Comparison of ENCODE assay signal across 8 mouse cellular contexts in the genomic region with DNA sequence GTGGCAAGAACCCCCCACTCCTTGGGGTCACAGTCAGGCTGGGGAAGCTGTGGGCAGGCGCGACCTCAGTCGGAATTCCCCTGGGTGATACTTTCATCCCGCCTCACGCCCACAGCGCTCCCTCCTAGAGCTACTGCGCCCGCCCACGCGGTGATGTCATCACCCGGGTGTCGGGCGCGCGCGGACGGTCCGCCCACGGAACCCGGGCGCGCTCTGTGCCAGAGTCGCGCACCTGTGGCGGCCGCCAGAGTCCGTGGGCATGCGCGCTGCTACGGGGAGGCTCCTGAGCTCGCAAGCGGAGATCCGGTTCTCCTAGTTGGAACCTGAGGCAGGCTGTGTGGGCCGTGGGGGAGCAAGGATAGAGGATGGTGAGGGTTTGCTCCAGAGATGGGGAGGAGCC. TPM values are rescaled to one million over a fixed set of nuclear protein-coding genes. Genes with fewer than 3 reads are reported as not detected.
DNase-seq lines count a peak whose midpoint lies in the region; ATAC-seq and TF ChIP-seq lines count a peak whose summit lies in the region.

No protein-coding gene starts in this region.

- H3K4me1 ChIP-seq in hindbrain, embryonic 14.5 days (replicated peaks; ENCODE audit: control insufficient read depth, insufficient read depth, low read length): peaks cover 13% of the 10 kb centered on the region

- TF ChIP-seq CTCF in left cerebral cortex, adult 2 months (IDR thresholded peaks at IDR 0.05): no peak

- peak overlapping the region; percentile 40 for H3K4me3 ChIP-seq in hindbrain, embryonic 14.5 days (replicated peaks; ENCODE audit: low read length)
- peak overlapping the region; percentile 47 for H3K4me3 ChIP-seq in left cerebral cortex, adult 2 months
- H3K4me3 ChIP-seq in macrophage (ENCODE audit: inconsistent target): peak overlapping the region; percentile 35

- H3K36me3 ChIP-seq in hindbrain, embryonic 14.5 days (replicated peaks; ENCODE audit: control insufficient read depth, insufficient read depth): no peaks in the 10 kb centered on the region
- H3K36me3 ChIP-seq in macrophage (ENCODE audit: inconsistent target): no peaks in the 10 kb centered on the region

- WGBS in hindbrain, embryonic 14.5 days: under 1% methylated on average over 34 of the region's 34 CpGs
- under 1% methylated on average over 34 of the region's 34 CpGs for whole genome bisulfite sequencing in macrophage (ENCODE audit: missing documents)

- intact Hi-C loops in left cerebral cortex, adult 2 months (cut with DNase I): loop anchor here (5.0 kb wide), 1 partner anchor 403 kb away; no protein-coding TSS in a partner anchor

- H3K27me3 ChIP-seq in hindbrain, embryonic 14.5 days (ENCODE audit: control insufficient read depth, insufficient read depth, low read length): no peaks in the 10 kb centered on the region

- peaks cover 12% of the 10 kb centered on the region for H3K79me2 ChIP-seq in macrophage (ENCODE audit: inconsistent target)

- peak; percentile 85 for DNase-seq in R1 (ENCODE audit: low read depth, low spot score)
- peak; percentile 91 to 96 for DNase-seq in cerebellum, postnatal 25 days
- DNase-seq in frontal cortex, postnatal 25 days (ENCODE audit: low spot score in 2 of 2): peak; percentile 53 to 79
- peak; percentile 72 for DNase-seq in hindbrain, embryonic 14.5 days (ENCODE audit: low spot score)
- DNase-seq in left cerebral cortex, adult 2 months (ENCODE audit: extremely low spot score in 1 of 2, low spot score in 2 of 2): peak; percentile 86 to 88
- peak; percentile 61 for DNase-seq in retina, postnatal 7 days (ENCODE audit: low read depth, low spot score)
- peak; percentile 66 for DNase-seq in urinary bladder, adult 2 months (ENCODE audit: low spot score)

- H3K9me3 ChIP-seq in hindbrain, embryonic 14.5 days (ENCODE audit: control insufficient read depth, low read length): no peaks in the 10 kb centered on the region

- ATAC-seq in hindbrain, embryonic 14.5 days (ENCODE audit: low FRiP score): peak; percentile 49

- peak overlapping the region; percentile 55 for H3K9ac ChIP-seq in hindbrain, embryonic 14.5 days

- H3K27ac ChIP-seq in hindbrain, embryonic 14.5 days: no peak overlapping the region
- H3K27ac ChIP-seq in left cerebral cortex, adult 2 months: peak overlapping the region; percentile 75
- no peak overlapping the region for H3K27ac ChIP-seq in macrophage

- H3K4me2 ChIP-seq in hindbrain, embryonic 14.5 days (replicated peaks): peak overlapping the region; percentile 54

RNA-seq across cellular contexts. Expression of a gene that starts 3.0 kb away (rescaled TPM):
- 36.2 and 36.4 TPM in 2 replicates for polyA plus RNA-seq in hindbrain, embryonic 14.5 days (2014; fragmentation: Nextera tagmentation; extraction: Ambion mirVana)
- 10 to 100 TPM; 75.6 to 92.2 TPM for total RNA-seq in left cerebral cortex, adult 2 months (2021)
- 10 to 100 TPM in 19 of 26 experiments, 1 to 10 TPM in 7; 7.3 to 43.4 (median 11.6) TPM for total RNA-seq in macrophage (2018; cell fraction: chromatin; rRNA removed)
- 10 to 100 TPM; 14.3 to 39.1 (median 20.1) TPM for total RNA-seq in macrophage (2018; cell fraction: cytosol; rRNA removed)
- 10 to 100 TPM; 14.2 to 48.9 (median 25.5) TPM for total RNA-seq in macrophage (2018; cell fraction: nucleus; rRNA removed)
- polyA plus RNA-seq in macrophage (2018): 13.9 to 15.3 TPM (median 15.2 TPM) in 3 replicates
- 7.0 and 11.8 TPM in 2 replicates for polyA plus RNA-seq in urinary bladder, adult 2 months (2012; rRNA removed)
